Mouse (Mus musculus) megakaryocyte, embryonic 14.5 days (primary cell): ENCODE results near the gene Cd7.

Experiments
- FLI1 ChIP-seq: IDR thresholded peaks from 2 replicates; pipeline ENCODE4 v1.6.1; 2012; ENCODE audit warnings: low read length, inconsistent platforms, mixed read lengths
- GATA1 ChIP-seq: IDR thresholded peaks from 3 replicates; pipeline ENCODE4 v1.6.1; 2012; ENCODE audit warnings: mixed read lengths, low read length, inconsistent platforms, borderline replicate concordance

GRCm38 (mm10) chr11:121041212-121041611 lies 2.0 kb upstream of the Cd7 start:
- TF ChIP-seq FLI1 (no peak), GATA1 (no peak)
